Mouse (Mus musculus): ENCODE data around the gene Rbm19. TPM values are rescaled to one million over a fixed set of nuclear protein-coding genes. Genes with fewer than 3 reads are reported as not detected.
A peak's percentile ranks its signal among the peaks of the same experiment; 100 is the strongest.
"Not testable (repeated sequence)": the region's sequence is repeated elsewhere in the genome, so short reads cannot be mapped to it uniquely, and the experiment has no call there.

Gene Rbm19
- polyA plus RNA-seq, 1 experiment: 16.8 TPM

- H3K27ac ChIP-seq (ENCODE audit: insufficient read depth, low read length): no peak overlapping the region
- TF ChIP-seq POLR2A (IDR thresholded peaks at IDR 0.05; ENCODE audit: low read depth, low read length) (no peak), CTCF (IDR thresholded peaks at IDR 0.05; ENCODE audit: borderline replicate concordance, insufficient read depth, low read length) (peak; percentile 100)
- H3K4me1 ChIP-seq (ENCODE audit: control insufficient read depth, insufficient read depth, low read length): no peaks in the 10 kb centered on the region
- H3K4me3 ChIP-seq (ENCODE audit: insufficient read depth, low read length): no peak overlapping the region
Measured at GRCm38 (mm10) chr5:120102732-120103131, 13.5 kb upstream of the Rbm19 start.

GRCm38 (mm10) chr5:120103458-120103857, 12.8 kb upstream of the Rbm19 start:
- TF ChIP-seq CTCF (IDR thresholded peaks at IDR 0.05; ENCODE audit: borderline replicate concordance, insufficient read depth, low read length) (no peak), POLR2A (IDR thresholded peaks at IDR 0.05; ENCODE audit: low read depth, low read length) (no peak)
- no peak overlapping the region for H3K27ac ChIP-seq (ENCODE audit: insufficient read depth, low read length)

GRCm38 (mm10) chr5:120106424-120107073, 9.7 kb upstream of the Rbm19 start:
- H3K4me1 ChIP-seq (ENCODE audit: control insufficient read depth, insufficient read depth, low read length): no peaks in the 10 kb centered on the region
- no peak overlapping the region for H3K4me3 ChIP-seq (ENCODE audit: insufficient read depth, low read length)
- no peak overlapping the region for H3K27ac ChIP-seq (ENCODE audit: insufficient read depth, low read length)
- no peak for TF ChIP-seq POLR2A (IDR thresholded peaks at IDR 0.05; ENCODE audit: low read depth, low read length)
- peak; percentile 58; the same call in 1 of the 2 replicates for TF ChIP-seq CTCF (IDR thresholded peaks at IDR 0.05; ENCODE audit: borderline replicate concordance, insufficient read depth, low read length)

More at GRCm38 (mm10) chr5:120103458-120103857, 12.8 kb upstream of the Rbm19 start:
- no peak overlapping the region for H3K4me3 ChIP-seq (ENCODE audit: insufficient read depth, low read length)
- H3K4me1 ChIP-seq (ENCODE audit: control insufficient read depth, insufficient read depth, low read length): no peaks in the 10 kb centered on the region

- Histone ChIP-seq H3K27ac (ENCODE audit: insufficient read depth, low read length) (no peak overlapping the region), H3K4me1 (ENCODE audit: control insufficient read depth, insufficient read depth, low read length) (no peaks in the 10 kb centered on the region)
- no peak for TF ChIP-seq CTCF (IDR thresholded peaks at IDR 0.05; ENCODE audit: borderline replicate concordance, insufficient read depth, low read length)
Measured at GRCm38 (mm10) chr5:120114361-120114760, 1.9 kb upstream of the Rbm19 start.

GRCm38 (mm10) chr5:120117161-120117560, 896 bp downstream of the Rbm19 start:
- not testable (repeated sequence) for H3K4me1 ChIP-seq (ENCODE audit: control insufficient read depth, insufficient read depth, low read length); H3K27ac ChIP-seq (ENCODE audit: insufficient read depth, low read length)
- peak overlapping the region; percentile 81 for H3K4me3 ChIP-seq (ENCODE audit: insufficient read depth, low read length)

More at GRCm38 (mm10) chr5:120114361-120114760, 1.9 kb upstream of the Rbm19 start:
- H3K4me3 ChIP-seq (ENCODE audit: insufficient read depth, low read length): no peak overlapping the region

GRCm38 (mm10) chr5:120124881-120125690, 8.8 kb downstream of the Rbm19 start:
- Histone ChIP-seq H3K27ac (ENCODE audit: insufficient read depth, low read length) (no peak overlapping the region), H3K4me1 (ENCODE audit: control insufficient read depth, insufficient read depth, low read length) (no peaks in the 10 kb centered on the region), H3K4me3 (ENCODE audit: insufficient read depth, low read length) (no peak overlapping the region)
- no peak for TF ChIP-seq CTCF (IDR thresholded peaks at IDR 0.05; ENCODE audit: borderline replicate concordance, insufficient read depth, low read length)
- no peak for TF ChIP-seq POLR2A (IDR thresholded peaks at IDR 0.05; ENCODE audit: low read depth, low read length)

GRCm38 (mm10) chr5:120127641-120128040, 11.4 kb downstream of the Rbm19 start:
- Histone ChIP-seq H3K4me1 (ENCODE audit: control insufficient read depth, insufficient read depth, low read length) (no peaks in the 10 kb centered on the region), H3K4me3 (ENCODE audit: insufficient read depth, low read length) (no peak overlapping the region), H3K27ac (ENCODE audit: insufficient read depth, low read length) (no peak overlapping the region)
- TF ChIP-seq POLR2A (IDR thresholded peaks at IDR 0.05; ENCODE audit: low read depth, low read length) (no peak), CTCF (IDR thresholded peaks at IDR 0.05; ENCODE audit: borderline replicate concordance, insufficient read depth, low read length) (peak; percentile 88)

- TF ChIP-seq POLR2A (IDR thresholded peaks at IDR 0.05; ENCODE audit: low read depth, low read length) (no peak), CTCF (IDR thresholded peaks at IDR 0.05; ENCODE audit: borderline replicate concordance, insufficient read depth, low read length) (no peak)
- H3K4me1 ChIP-seq (ENCODE audit: control insufficient read depth, insufficient read depth, low read length): no peaks in the 10 kb centered on the region
- no peak overlapping the region for H3K4me3 ChIP-seq (ENCODE audit: insufficient read depth, low read length)
- H3K27ac ChIP-seq (ENCODE audit: insufficient read depth, low read length): no peak overlapping the region
Measured at GRCm38 (mm10) chr5:120128511-120128910, 12.2 kb downstream of the Rbm19 start.

GRCm38 (mm10) chr5:120129070-120129469, 12.8 kb downstream of the Rbm19 start:
- Histone ChIP-seq H3K4me3 (ENCODE audit: insufficient read depth, low read length) (no peak overlapping the region), H3K4me1 (ENCODE audit: control insufficient read depth, insufficient read depth, low read length) (no peaks in the 10 kb centered on the region), H3K27ac (ENCODE audit: insufficient read depth, low read length) (no peak overlapping the region)
- TF ChIP-seq CTCF (IDR thresholded peaks at IDR 0.05; ENCODE audit: borderline replicate concordance, insufficient read depth, low read length): no peak
- no peak for TF ChIP-seq POLR2A (IDR thresholded peaks at IDR 0.05; ENCODE audit: low read depth, low read length)

- no peak overlapping the region for H3K4me3 ChIP-seq (ENCODE audit: insufficient read depth, low read length)
- no peaks in the 10 kb centered on the region for H3K4me1 ChIP-seq (ENCODE audit: control insufficient read depth, insufficient read depth, low read length)
- TF ChIP-seq POLR2A (IDR thresholded peaks at IDR 0.05; ENCODE audit: low read depth, low read length): no peak
- peak; percentile 10; the same call in 1 of the 2 replicates for TF ChIP-seq CTCF (IDR thresholded peaks at IDR 0.05; ENCODE audit: borderline replicate concordance, insufficient read depth, low read length)
- no peak overlapping the region for H3K27ac ChIP-seq (ENCODE audit: insufficient read depth, low read length)
Measured at GRCm38 (mm10) chr5:120129761-120130160, 13.5 kb downstream of the Rbm19 start.

All from embryonic fibroblast, embryonic 13.5 days (primary cell).